Mouse (Mus musculus) embryonic facial prominence, embryonic 12.5 days (tissue): ENCODE measurements around the gene Pdzd7. TPM values are rescaled to one million over a fixed set of nuclear protein-coding genes. Genes with fewer than 3 reads are reported as not detected.
A peak's percentile ranks its signal among the peaks of the same experiment; 100 is the strongest.

Experiments used
- ATAC-seq: fragments of 200-750 bp; cut with Nextera tagmentation; 2 replicates; pipeline ENCODE4 v1.8.0; 2017; ENCODE audit not compliant: insufficient number of reproducible peaks, insufficient read depth, low FRiP score, low TSS enrichment
- H3K27ac ChIP-seq: fragments of 300-500 bp; sonication (generic); 2 replicates; pipeline ENCODE4 v1.5.1; 2016; ENCODE audit warnings: mild to moderate bottlenecking
- H3K27me3 ChIP-seq: fragments of 300-500 bp; sonication (generic); 2 replicates; pipeline ENCODE4 v1.6.1; 2016; ENCODE audit warnings: mild to moderate bottlenecking, moderate library complexity
- H3K36me3 ChIP-seq: fragments of 300-500 bp; sonication (generic); 2 replicates; pipeline ENCODE4 v1.6.1; 2016; ENCODE audit warnings: mild to moderate bottlenecking
- H3K4me1 ChIP-seq: fragments of 300-500 bp; sonication (generic); 2 replicates; pipeline ENCODE4 v1.6.1; 2016
- H3K4me2 ChIP-seq: fragments of 300-500 bp; sonication (generic); replicated peaks from 2 replicates; pipeline ENCODE4 v1.6.1; 2016; ENCODE audit warnings: mild to moderate bottlenecking, moderate library complexity
- H3K4me3 ChIP-seq: fragments of 300-500 bp; sonication (generic); 2 replicates; pipeline ENCODE4 v1.5.1; 2016; ENCODE audit warnings: mild to moderate bottlenecking
- H3K9ac ChIP-seq: fragments of 300-500 bp; sonication (generic); 2 replicates; pipeline ENCODE4 v1.6.1; 2016; ENCODE audit warnings: mild to moderate bottlenecking, moderate library complexity
- H3K9me3 ChIP-seq: fragments of 300-500 bp; sonication (generic); 2 replicates; pipeline ENCODE4 v1.6.1; 2016; ENCODE audit warnings: mild to moderate bottlenecking, moderate library complexity
- WGBS: fragments of 180-500 bp; shearing (Covaris S2); methylation state at CpG from one replicate; pipeline ENCODE4 v1.1.7; 2016; 5-methylcytosine and 5-hydroxymethylcytosine counted together
- polyA plus RNA-seq: library from polyadenylated mRNA; unstranded; fragments of >200 nt; fragmentation: Nextera tagmentation; extraction: Ambion mirVana; gene quantifications from 2 replicates; pipeline ENCODE4 v1.2.1, GENCODE M21; 2016

Gene Pdzd7
- polyA plus RNA-seq, 1 experiment from 2014 or later = 0.52 TPM

- ATAC-seq = no peak
- Histone ChIP-seq H3K4me2 (no peak overlapping the region), H3K4me1 (peaks cover 10% of the 10 kb centered on the region; the same call in 1 of the 2 replicates), H3K27me3 (no peaks in the 10 kb centered on the region), H3K9me3 (no peaks in the 10 kb centered on the region), H3K4me3 (no peak overlapping the region), H3K36me3 (peaks cover 65% of the 10 kb centered on the region), H3K9ac (no peak overlapping the region), H3K27ac (no peak overlapping the region)
- WGBS = 76% methylated on average over 6 of the region's 6 CpGs
These were observed 18.4 kb downstream of the Pdzd7 start for GRCm38 (mm10) chr19:45026958-45027670.

GRCm38 (mm10) chr19:45025937-45026568, 19.5 kb downstream of the Pdzd7 start:
- H3K9ac ChIP-seq = no peak overlapping the region
- H3K9me3 ChIP-seq = no peaks in the 10 kb centered on the region
- no peak overlapping the region for H3K27ac ChIP-seq
- no peak for ATAC-seq
- WGBS = 80% methylated on average over 37 of the region's 37 CpGs
- H3K4me3 ChIP-seq = no peak overlapping the region
- H3K36me3 ChIP-seq = peaks cover 76% of the 10 kb centered on the region
- H3K27me3 ChIP-seq = no peaks in the 10 kb centered on the region
- H3K4me2 ChIP-seq = no peak overlapping the region
- H3K4me1 ChIP-seq = peaks cover 11% of the 10 kb centered on the region

- H3K4me1 ChIP-seq = peaks cover 20% of the 10 kb centered on the region
- no peak overlapping the region for H3K9ac ChIP-seq
- WGBS = 91% methylated on average over 20 of the region's 20 CpGs
- no peak overlapping the region for H3K4me3 ChIP-seq
- peaks cover 76% of the 10 kb centered on the region for H3K36me3 ChIP-seq
- no peak for ATAC-seq
- no peak overlapping the region for H3K4me2 ChIP-seq
- H3K9me3 ChIP-seq = no peaks in the 10 kb centered on the region
- no peaks in the 10 kb centered on the region for H3K27me3 ChIP-seq
- no peak overlapping the region for H3K27ac ChIP-seq
These were observed 20.7 kb downstream of the Pdzd7 start for GRCm38 (mm10) chr19:45024775-45025174.

GRCm38 (mm10) chr19:45023993-45024392, 21.5 kb downstream of the Pdzd7 start:
- H3K27me3 ChIP-seq = no peaks in the 10 kb centered on the region
- 86% methylated on average over 11 of the region's 11 CpGs for WGBS
- H3K4me1 ChIP-seq = peaks cover 28% of the 10 kb centered on the region
- H3K9me3 ChIP-seq = no peaks in the 10 kb centered on the region
- H3K27ac ChIP-seq = no peak overlapping the region
- no peak overlapping the region for H3K4me3 ChIP-seq
- H3K9ac ChIP-seq = no peak overlapping the region
- H3K4me2 ChIP-seq = no peak overlapping the region
- no peak for ATAC-seq
- H3K36me3 ChIP-seq = peaks cover 71% of the 10 kb centered on the region

- Histone ChIP-seq H3K27ac (no peak overlapping the region), H3K36me3 (peaks cover 46% of the 10 kb centered on the region), H3K9ac (peak overlapping the region; percentile 44; the same call in 1 of the 2 replicates), H3K4me3 (peak overlapping the region; percentile 4; the same call in 1 of the 2 replicates), H3K27me3 (no peaks in the 10 kb centered on the region), H3K4me1 (peaks cover 37% of the 10 kb centered on the region), H3K4me2 (peak overlapping the region; percentile 19; the same call in 1 of the 2 replicates), H3K9me3 (no peaks in the 10 kb centered on the region)
- 91% methylated on average over 15 of the region's 15 CpGs for WGBS
- no peak for ATAC-seq
These were observed 24.2 kb downstream of the Pdzd7 start for GRCm38 (mm10) chr19:45021362-45021761.

- Histone ChIP-seq H3K36me3 (peaks cover 36% of the 10 kb centered on the region), H3K27me3 (no peaks in the 10 kb centered on the region), H3K4me2 (peak overlapping the region; percentile 27), H3K9ac (0 out of 2 replicates have a peak overlapping the region, but pooled peaks have one; percentile 44), H3K9me3 (no peaks in the 10 kb centered on the region), H3K4me1 (peaks cover 40% of the 10 kb centered on the region), H3K4me3 (0 out of 2 replicates have a peak overlapping the region, but pooled peaks have one; percentile 1), H3K27ac (no peak overlapping the region)
- ATAC-seq = no peak
- 60% methylated on average over 6 of the region's 6 CpGs for WGBS
These were observed 25.2 kb downstream of the Pdzd7 start for GRCm38 (mm10) chr19:45020348-45020747.

- peaks cover 18% of the 10 kb centered on the region for H3K36me3 ChIP-seq
- H3K9ac ChIP-seq = peak overlapping the region; percentile 90
- peak overlapping the region; percentile 99 for H3K27ac ChIP-seq
- no peaks in the 10 kb centered on the region for H3K27me3 ChIP-seq
- H3K4me1 ChIP-seq = peaks cover 57% of the 10 kb centered on the region
- 0% methylated on average over 13 of the region's 13 CpGs for WGBS
- peak overlapping the region; percentile 96 for H3K4me2 ChIP-seq
- H3K9me3 ChIP-seq = no peaks in the 10 kb centered on the region
- ATAC-seq = no peak
- peak overlapping the region; percentile 74 for H3K4me3 ChIP-seq
These were observed 27.1 kb downstream of the Pdzd7 start for GRCm38 (mm10) chr19:45018351-45018831.

GRCm38 (mm10) chr19:45017909-45018308, 27.6 kb downstream of the Pdzd7 start:
- under 1% methylated on average over 48 of the region's 48 CpGs for WGBS
- H3K36me3 ChIP-seq = peaks cover 16% of the 10 kb centered on the region
- H3K4me3 ChIP-seq = peak overlapping the region; percentile 74
- no peaks in the 10 kb centered on the region for H3K9me3 ChIP-seq
- ATAC-seq = peak; percentile 41
- H3K27me3 ChIP-seq = no peaks in the 10 kb centered on the region
- H3K27ac ChIP-seq = peak overlapping the region; percentile 99
- peak overlapping the region; percentile 90 for H3K9ac ChIP-seq
- H3K4me2 ChIP-seq = peak overlapping the region; percentile 96
- H3K4me1 ChIP-seq = peaks cover 62% of the 10 kb centered on the region

GRCm38 (mm10) chr19:45017216-45017771, 28.2 kb downstream of the Pdzd7 start:
- H3K4me1 ChIP-seq = peaks cover 67% of the 10 kb centered on the region

GRCm38 (mm10) chr19:45016341-45017215, 28.9 kb downstream of the Pdzd7 start:
- Histone ChIP-seq H3K4me2 (peak overlapping the region; percentile 96), H3K27ac (peak overlapping the region; percentile 99), H3K9me3 (no peaks in the 10 kb centered on the region), H3K9ac (peak overlapping the region; percentile 90), H3K4me1 (peaks cover 67% of the 10 kb centered on the region), H3K36me3 (peaks cover 13% of the 10 kb centered on the region), H3K27me3 (no peaks in the 10 kb centered on the region), H3K4me3 (peak overlapping the region; percentile 74)
- ATAC-seq = peak; percentile 24
- under 1% methylated on average over 16 of the region's 18 CpGs for WGBS

More at GRCm38 (mm10) chr19:45017216-45017771, 28.2 kb downstream of the Pdzd7 start:
- peak overlapping the region; percentile 90 for H3K9ac ChIP-seq
- peak overlapping the region; percentile 74 for H3K4me3 ChIP-seq
- peak overlapping the region; percentile 96 for H3K4me2 ChIP-seq
- WGBS = 0% methylated on average over 14 of the region's 27 CpGs
- no peaks in the 10 kb centered on the region for H3K27me3 ChIP-seq
- peak; percentile 3; the same call in 1 of the 2 replicates for ATAC-seq
- H3K27ac ChIP-seq = peak overlapping the region; percentile 99
- H3K9me3 ChIP-seq = no peaks in the 10 kb centered on the region
- peaks cover 12% of the 10 kb centered on the region for H3K36me3 ChIP-seq
